12 mouse cellular contexts compared by ENCODE assay signal in the genomic region with DNA sequence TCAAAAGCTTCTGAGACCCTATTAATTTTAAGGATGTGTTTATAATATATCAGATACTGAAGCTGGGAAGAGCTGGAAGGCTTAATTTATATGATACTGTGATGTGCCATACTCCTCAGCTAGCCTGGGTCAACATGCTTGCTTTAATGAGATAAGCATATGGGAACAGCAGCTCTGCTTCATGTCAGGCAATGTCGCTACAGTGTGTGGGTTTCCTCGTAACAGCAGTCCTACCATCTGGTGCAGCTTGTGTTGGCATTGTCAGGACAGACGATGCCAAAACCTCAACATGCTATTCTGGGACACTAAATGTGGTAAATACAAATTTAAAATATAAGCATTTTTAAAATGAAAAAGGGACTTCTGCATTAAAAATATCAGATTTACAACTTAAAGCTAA. TPM values are rescaled to one million over a fixed set of nuclear protein-coding genes. Genes with fewer than 3 reads are reported as not detected.
A peak's percentile ranks its signal among the peaks of the same experiment; 100 is the strongest.
DNase-seq lines count a peak whose midpoint lies in the region; ATAC-seq lines count a peak whose summit lies in the region.
"Had no signal": no experiment of that assay in that cellular context is flagged by ENCODE, and none has a peak within 500 bp of the region (broad histone marks: within the 10 kb centered on the region; RNA-seq: fewer than 3 reads in every experiment).

No protein-coding gene starts in this region.

- no peak for ATAC-seq in erythroblast, adult 5-6 weeks (replicated peaks; ENCODE audit: low FRiP score, poor library complexity, severe bottlenecking)

- DNase-seq in embryo, embryonic 10 days (ENCODE audit: low spot score): peak; percentile 7
- no peak for DNase-seq in embryo, embryonic 10.5 days (ENCODE audit: low spot score)
- peak; percentile 51 to 63 for DNase-seq in cerebellum, postnatal 10 days
- peak; percentile 31 to 60 for DNase-seq in layer of hippocampus, postnatal 10 days (ENCODE audit: low spot score in 2 of 2)
- DNase-seq in retina, postnatal 1 day: peak; percentile 27
- DNase-seq in urinary bladder, adult 18-20 months (ENCODE audit: low spot score in 2 of 2): no peak
- DNase-seq in limb, embryonic 10.5 days (ENCODE audit: low spot score): no peak
- DNase-seq: heart, postnatal 14 days had no signal

- H3K4me1 ChIP-seq in limb, embryonic 10.5 days: no peaks in the 10 kb centered on the region
- H3K4me1 ChIP-seq: neural tube, embryonic 12.5 days had no signal

- no peaks in the 10 kb centered on the region for H3K36me3 ChIP-seq in limb, embryonic 10.5 days
- H3K36me3 ChIP-seq: neural tube, embryonic 12.5 days had no signal

- H3K9me3 ChIP-seq in limb, embryonic 10.5 days (replicated peaks): no peaks in the 10 kb centered on the region
- H3K9me3 ChIP-seq: neural tube, embryonic 12.5 days had no signal

- H3K27ac ChIP-seq in limb, embryonic 10.5 days: no peak overlapping the region
- H3K27ac ChIP-seq: neural tube, embryonic 12.5 days; stomach, postnatal 0 days had no signal

- 88% methylated on average over 3 of the region's 3 CpGs for WGBS in limb, embryonic 10.5 days

- H3K27me3 ChIP-seq in limb, embryonic 10.5 days (ENCODE audit: low read depth, poor library complexity, severe bottlenecking): no peaks in the 10 kb centered on the region
- H3K27me3 ChIP-seq: neural tube, embryonic 12.5 days had no signal

- H3K4me3 ChIP-seq in limb, embryonic 10.5 days: no peak overlapping the region
- H3K4me3 ChIP-seq: erythroblast, embryonic 14.5 days; neural tube, embryonic 12.5 days had no signal

RNA-seq across cellular contexts. Expression of a gene that starts 40.9 kb away (rescaled TPM):
- 100 to 1,000 TPM; 118 to 119 TPM for total RNA-seq in layer of hippocampus, postnatal 10 days (2021)
- polyA plus RNA-seq in limb, embryonic 10.5 days (2016; fragmentation: Nextera tagmentation; extraction: Ambion mirVana): 57.3 and 67.3 TPM in 2 replicates
- total RNA-seq in erythroblast, adult 5-6 weeks (2015; ENCODE audit: low replicate concordance): 13.8 and 14.0 TPM in 2 replicates
- total RNA-seq in erythroblast, adult 5-6 weeks (2017; ENCODE audit: low replicate concordance): 27.9 and 33.1 TPM in 2 replicates

Comparison
In these comparisons a context has a peak if more than half of its experiments do, and no peak if none do; other contexts are left out.
1. DNase-seq: peak in embryo, embryonic 10 days (single experiment), cerebellum, postnatal 10 days (2 of 2), layer of hippocampus, postnatal 10 days (2 of 2) and retina, postnatal 1 day (single experiment); none in embryo, embryonic 10.5 days (single experiment), urinary bladder, adult 18-20 months (0 of 2) and limb, embryonic 10.5 days (single experiment).